Mouse (Mus musculus) liver, postnatal 0 days (tissue): Measurements from ENCODE around the gene Trdn.

Experiments used
- CTCF ChIP-seq: sonication (generic); IDR thresholded peaks from 2 replicates; pipeline ENCODE4 v1.5.1; 2016; ENCODE audit warnings: antibody characterized with exemption, low read depth
- EP300 ChIP-seq: IDR thresholded peaks from 2 replicates; pipeline ENCODE4 v1.6.1; 2016; ENCODE audit warnings: antibody characterized with exemption, low read depth, mild to moderate bottlenecking

- TF ChIP-seq CTCF (no peak), EP300 (no peak)
These were observed 295.2 kb downstream of the Trdn start for GRCm38 (mm10) chr10:33375474-33376029.
